Mouse (Mus musculus) effector memory CD4-positive, alpha-beta T cell, adult 7 months (primary cell): ENCODE data around the gene Prc1. TPM values are rescaled to one million over a fixed set of nuclear protein-coding genes. Genes with fewer than 3 reads are reported as not detected.

ENCODE experiments used
- polyA plus RNA-seq: library from polyadenylated mRNA; unstranded; fragments of 100-300 nt; shearing (Covaris generic); gene quantifications from one replicate; pipeline ENCODE4 v1.2.1, GENCODE M21; 2017

The Prc1 gene
- 9.6 TPM for polyA plus RNA-seq

DNA sequence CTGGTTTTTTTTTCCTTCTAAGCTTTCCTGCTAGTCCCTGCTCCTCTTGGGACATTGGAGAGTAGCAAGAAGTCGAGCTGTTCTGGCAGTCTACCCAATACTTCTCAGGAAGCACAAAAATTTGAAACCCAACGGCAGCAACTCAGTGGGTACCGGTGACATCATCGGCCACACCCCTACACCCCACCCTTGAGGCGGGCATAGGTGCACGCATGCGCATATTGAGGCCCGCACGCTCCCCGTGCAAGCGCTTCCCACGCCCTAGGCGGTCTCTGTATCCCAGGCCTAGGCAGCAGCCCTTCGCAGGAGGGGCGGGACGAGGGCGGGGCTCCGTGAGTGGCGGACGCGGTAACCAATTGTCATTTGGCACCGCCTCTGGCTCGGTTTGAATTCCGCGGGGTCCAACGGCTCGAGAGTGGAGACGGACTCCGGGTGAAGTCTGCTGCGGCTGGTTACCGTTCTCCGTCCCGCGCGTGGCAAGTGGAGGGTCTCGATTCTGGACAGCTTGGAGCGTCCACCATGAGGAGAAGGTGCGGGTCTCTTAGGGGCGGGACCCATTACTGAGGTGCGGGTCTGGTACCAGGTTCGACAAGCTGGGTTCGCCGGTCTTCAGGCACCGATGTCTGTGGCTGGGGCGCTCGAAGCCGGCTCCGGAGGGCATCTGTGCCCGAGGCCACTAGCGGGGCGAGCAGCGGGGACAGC is at the start of gene Prc1:
Prc1 (plus strand) TSS at position 389 of the 702 bp plus-strand sequence.

DNA sequence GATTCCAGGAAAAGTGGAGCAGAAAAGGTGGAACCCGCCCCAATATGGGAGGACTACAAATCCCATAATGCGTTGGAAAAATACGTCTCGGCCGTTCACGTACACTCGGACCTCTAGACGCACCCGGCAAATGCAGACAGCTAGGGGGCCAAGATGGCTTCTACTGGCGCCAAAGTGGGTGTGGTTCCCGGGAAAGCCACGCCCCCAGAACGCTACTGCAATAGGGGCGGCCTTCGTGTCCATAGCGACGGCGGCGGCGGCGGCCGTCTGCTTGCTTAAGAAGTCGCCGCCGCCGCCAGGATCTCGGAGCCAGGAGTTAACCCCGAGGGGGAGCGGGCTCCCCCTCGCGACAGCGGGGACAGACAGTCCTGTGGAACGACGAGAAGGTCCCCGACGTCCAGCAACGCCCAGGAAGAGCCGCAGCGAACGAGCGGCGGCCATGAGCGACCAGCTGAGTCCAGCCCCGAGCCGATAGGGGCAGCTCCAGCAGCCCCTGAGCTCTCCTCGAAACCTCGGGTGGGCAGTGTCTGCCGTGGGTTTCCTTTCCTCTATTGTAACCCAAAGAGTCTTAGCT is 48.0 kb upstream of the Prc1 start, which contains the start of gene Ttll13:
Ttll13 (plus strand) TSS at position 229 of the 574 bp plus-strand sequence.

DNA sequence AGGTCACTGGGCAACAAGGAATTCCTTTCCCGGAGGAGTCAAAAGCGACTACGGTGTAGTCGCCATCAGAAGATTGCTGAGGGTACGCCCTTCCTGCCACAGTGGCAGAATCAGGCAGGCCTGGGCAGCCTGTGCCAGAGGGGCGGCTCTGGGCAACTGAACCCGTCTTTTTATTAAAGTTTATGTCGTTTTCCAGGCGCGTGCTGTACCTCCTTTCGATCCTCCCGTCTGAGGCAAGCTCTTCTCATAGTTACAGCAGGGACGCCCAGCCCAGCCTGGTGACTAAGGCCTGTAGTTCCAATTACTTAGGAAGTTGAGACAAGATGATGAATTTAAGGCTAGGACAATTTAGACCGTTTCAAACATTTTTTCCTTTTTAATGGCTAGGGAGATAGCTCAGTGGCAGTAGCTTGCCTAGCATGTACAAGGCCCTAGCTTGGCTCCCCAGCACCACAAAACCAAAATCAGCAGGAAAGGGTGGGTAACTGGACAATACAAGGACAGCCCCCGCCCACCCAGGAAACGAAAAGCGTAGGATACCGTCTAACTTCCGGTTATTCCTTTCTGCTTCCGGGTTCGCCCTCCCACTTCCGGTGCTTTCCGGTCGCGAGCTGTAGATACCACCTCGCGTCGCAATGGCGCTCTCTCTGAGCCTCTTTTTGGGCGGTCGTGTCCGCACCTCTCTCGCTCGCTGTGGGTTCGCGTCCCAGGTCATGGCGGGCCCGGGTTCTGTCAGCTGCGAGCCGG is 33.5 kb upstream of the Prc1 start, which contains the start of gene Ngrn:
Ngrn (plus strand) TSS at position 591 of the 747 bp plus-strand sequence.

DNA sequence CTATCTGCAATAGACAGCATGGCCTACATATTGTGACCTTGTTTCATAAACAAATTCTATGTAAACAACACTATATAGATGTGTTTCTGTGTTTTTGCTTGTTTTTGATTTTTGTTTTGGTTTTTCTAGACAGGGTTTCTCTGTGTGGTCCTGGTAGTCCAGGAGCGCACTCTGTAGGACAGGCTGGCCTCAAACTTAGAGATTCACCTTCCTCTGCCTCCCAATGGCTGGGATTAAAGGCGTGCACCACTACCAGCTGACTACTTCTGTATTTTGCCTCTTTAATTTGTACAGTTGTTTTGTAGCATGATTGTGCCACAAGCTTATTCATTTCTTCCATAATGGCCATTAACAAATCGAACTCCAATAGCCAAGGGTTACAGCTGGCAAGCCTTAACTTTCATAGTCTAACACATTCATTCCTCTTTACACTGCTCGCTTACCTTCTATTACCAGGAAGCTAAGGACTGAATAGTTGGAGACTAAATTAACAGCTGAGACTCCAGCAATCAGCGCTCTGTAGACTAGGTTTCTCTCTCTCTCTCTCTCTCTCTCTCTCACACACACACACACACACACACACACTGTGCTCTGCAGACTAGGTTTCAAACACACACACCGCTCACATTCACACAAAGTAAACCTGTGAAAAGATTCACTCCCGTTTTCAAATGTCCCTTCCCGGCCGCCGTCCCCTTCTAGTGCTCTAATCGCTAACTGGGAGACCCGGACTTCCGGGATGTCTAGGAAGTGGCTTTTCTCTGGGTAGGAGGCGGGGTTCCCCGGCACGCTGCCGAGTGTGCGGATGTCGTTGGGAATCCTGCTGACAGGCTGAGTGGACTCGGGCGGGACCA is 25.1 kb upstream of the Prc1 start, which contains the start of gene Vps33b:
Vps33b (plus strand) TSS at position 753 of the 854 bp plus-strand sequence.

DNA sequence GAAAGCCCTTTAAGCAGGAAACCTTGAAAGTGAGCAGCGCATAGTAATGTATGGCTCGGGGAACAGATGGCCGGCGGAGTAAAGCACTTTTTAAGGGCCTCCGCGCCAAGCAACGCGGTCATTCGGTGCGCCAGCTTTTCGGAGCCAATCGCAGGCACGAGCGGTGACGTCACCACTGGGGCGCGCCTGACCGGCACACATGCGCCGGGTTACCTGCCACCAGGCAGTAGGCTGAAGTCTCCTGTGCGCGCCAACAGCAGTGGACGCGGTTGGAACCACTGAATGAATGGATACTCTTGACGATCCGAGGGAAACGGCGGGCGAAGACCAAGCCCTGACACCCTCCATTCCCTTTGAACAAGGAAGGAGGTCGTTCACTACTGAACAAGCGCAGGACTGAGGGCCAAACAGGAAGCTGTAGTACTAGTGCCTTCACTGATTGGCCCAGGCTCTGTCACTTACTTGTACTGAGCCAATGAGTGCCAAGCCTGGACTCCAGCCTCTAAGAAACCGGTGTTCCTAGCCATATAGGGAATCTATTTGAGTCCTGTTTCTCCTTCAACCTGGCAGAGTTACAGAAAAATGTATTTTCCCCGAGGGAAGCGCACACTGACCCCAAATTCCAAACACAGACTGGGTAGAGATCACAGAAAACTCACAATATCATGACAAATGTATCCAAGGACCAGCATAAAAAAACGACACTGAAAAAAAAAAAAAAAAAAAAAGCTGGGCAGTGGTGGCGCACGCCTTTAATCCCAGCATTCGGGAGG is 30.0 kb downstream of the Prc1 start, which contains the start of gene Rccd1:
Rccd1 (minus strand) TSS at position 412 of the 773 bp plus-strand sequence.

DNA sequence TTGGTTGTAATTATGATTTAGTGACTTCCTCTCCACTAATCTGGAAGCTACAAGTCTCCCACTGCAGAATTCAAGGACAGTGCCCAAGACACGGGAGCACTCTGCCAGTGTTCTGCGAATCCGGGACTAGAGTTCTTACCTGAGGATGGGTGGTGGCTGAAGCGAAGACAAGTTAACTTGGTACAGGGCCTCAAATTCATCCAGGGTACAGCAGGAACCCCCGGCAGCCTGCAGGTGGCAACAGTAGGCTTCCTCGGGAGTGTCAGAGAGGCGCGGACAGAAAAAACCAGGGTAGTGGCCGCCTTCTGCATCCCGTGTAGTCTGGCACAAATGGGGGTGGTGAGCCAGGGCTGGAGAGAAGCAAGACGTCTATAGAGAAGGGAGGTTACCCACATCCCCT is 46.5 kb downstream of the Prc1 start, which contains the start of gene Unc45a:
Unc45a (minus strand) TSS at position 213 of the 400 bp plus-strand sequence.

DNA sequence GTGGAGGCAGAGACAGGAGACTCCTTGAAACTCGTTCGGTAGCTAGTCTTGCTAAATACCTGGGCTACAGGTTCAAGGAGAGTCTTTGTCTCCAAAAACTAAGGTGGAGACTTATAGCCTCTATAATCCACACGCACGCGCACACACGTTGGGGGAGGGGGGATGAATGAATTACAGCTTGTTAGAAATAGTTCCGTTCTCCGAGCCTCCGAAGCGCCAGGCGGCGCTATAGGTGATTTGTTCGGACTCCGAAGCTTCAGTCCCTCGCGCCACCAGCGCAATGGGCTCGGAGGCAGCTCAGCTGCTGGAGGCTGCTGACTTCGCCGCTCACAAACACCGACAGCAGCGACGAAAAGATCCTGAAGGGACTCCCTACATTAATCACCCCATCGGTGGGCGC is 48.6 kb downstream of the Prc1 start, which contains the start of gene Hddc3:
Hddc3 (plus strand) TSS at position 247 of the 400 bp plus-strand sequence.

Other genes starting within 250 kb of the Prc1 start
- 31.9 TPM for gene Idh2, start 179.1 kb upstream of the Prc1 start, polyA plus RNA-seq
- 3.8 TPM for gene Sema4b, start 107.6 kb upstream of the Prc1 start, polyA plus RNA-seq
- gene Cib1, start 61.6 kb upstream of the Prc1 start, polyA plus RNA-seq, result 64.2 TPM
- 3.6 TPM for gene Gdpgp1, start 61.6 kb upstream of the Prc1 start, polyA plus RNA-seq
- gene Ttll13, start 48.1 kb upstream of the Prc1 start, polyA plus RNA-seq, result 0.95 TPM
- 23.7 TPM for gene Ngrn, start 33.2 kb upstream of the Prc1 start, polyA plus RNA-seq
- 37.8 TPM for gene Vps33b, start 24.8 kb upstream of the Prc1 start, polyA plus RNA-seq
- 36.5 TPM for gene Rccd1, start 30.0 kb downstream of the Prc1 start, polyA plus RNA-seq
- gene Unc45a, start 46.6 kb downstream of the Prc1 start, polyA plus RNA-seq, result 177 TPM
- gene Hddc3, start 48.7 kb downstream of the Prc1 start, polyA plus RNA-seq, result 1.6 TPM
- 86.1 TPM for gene Man2a2, start 76.9 kb downstream of the Prc1 start, polyA plus RNA-seq
- gene Fes, start 93.5 kb downstream of the Prc1 start, polyA plus RNA-seq, result 5.0 TPM
- 265 TPM for gene Furin, start 111.0 kb downstream of the Prc1 start, polyA plus RNA-seq
- 9.7 TPM for gene Blm, start 240.7 kb downstream of the Prc1 start, polyA plus RNA-seq